Mouse (Mus musculus) lung, postnatal 4 days (tissue): ENCODE results near the gene Prkar1b.
A peak's percentile ranks its signal among the peaks of the same experiment; 100 is the strongest.

Experiments used
- DNase-seq, 2 experiments: peaks; one replicate each; pipeline ENCODE4 v3.0.0; 2021

Gene Prkar1b

GRCm38 (mm10) chr5:139053176-139053575 lies 96.6 kb downstream of the Prkar1b start:
- peak; percentile 49 to 77 for DNase-seq

- DNase-seq = no peak
Measured at GRCm38 (mm10) chr5:139051276-139051675, 98.5 kb downstream of the Prkar1b start.

- no peak for DNase-seq
Measured at GRCm38 (mm10) chr5:139049367-139049766, 100.4 kb downstream of the Prkar1b start.

- no peak for DNase-seq
Measured at GRCm38 (mm10) chr5:139047171-139047570, 102.6 kb downstream of the Prkar1b start.

GRCm38 (mm10) chr5:139046636-139047035 lies 103.2 kb downstream of the Prkar1b start:
- DNase-seq = no peak

- DNase-seq = no peak
Measured at GRCm38 (mm10) chr5:139043546-139043945, 106.3 kb downstream of the Prkar1b start.

GRCm38 (mm10) chr5:139042299-139042698 lies 107.5 kb downstream of the Prkar1b start:
- no peak for DNase-seq

GRCm38 (mm10) chr5:139035171-139035570 lies 114.6 kb downstream of the Prkar1b start:
- DNase-seq = no peak

- DNase-seq = no peak
Measured at GRCm38 (mm10) chr5:139034746-139035145, 115.1 kb downstream of the Prkar1b start.

- peak; percentile 41 to 63 for DNase-seq
Measured at GRCm38 (mm10) chr5:139033406-139034317, 116.1 kb downstream of the Prkar1b start.

- no peak for DNase-seq
Measured at GRCm38 (mm10) chr5:139027603-139028002, 122.2 kb downstream of the Prkar1b start.

- DNase-seq = peak in 1 of 2 experiments; percentile 11
Measured at GRCm38 (mm10) chr5:139024351-139025105, 125.3 kb downstream of the Prkar1b start.

- no peak for DNase-seq
Measured at GRCm38 (mm10) chr5:139020595-139020994, 129.2 kb downstream of the Prkar1b start.

- peak; percentile 87 to 91 for DNase-seq
Measured at GRCm38 (mm10) chr5:139017371-139018124, 132.3 kb downstream of the Prkar1b start.

GRCm38 (mm10) chr5:139015097-139015496 lies 134.7 kb downstream of the Prkar1b start:
- peak; percentile 31 to 60 for DNase-seq

- DNase-seq = no peak
Measured at GRCm38 (mm10) chr5:139010649-139011048, 139.2 kb downstream of the Prkar1b start.

GRCm38 (mm10) chr5:139007141-139007775 lies 142.5 kb downstream of the Prkar1b start:
- peak; percentile 38 to 40 for DNase-seq

- DNase-seq = no peak
Measured at GRCm38 (mm10) chr5:139004588-139004987, 145.2 kb downstream of the Prkar1b start.

GRCm38 (mm10) chr5:138999716-139000115 lies 150.1 kb downstream of the Prkar1b start:
- no peak for DNase-seq

GRCm38 (mm10) chr5:138997936-138998580 lies 151.7 kb downstream of the Prkar1b start:
- peak; percentile 40 to 61 for DNase-seq

GRCm38 (mm10) chr5:138997171-138997788 lies 152.5 kb downstream of the Prkar1b start, which contains the start of gene Pdgfa:
TSS of gene Pdgfa (minus strand) at chr5:138997370.
- peak; percentile 74 to 82 for DNase-seq
